Mouse (Mus musculus): ENCODE data around the gene Bag6. TPM values are rescaled to one million over a fixed set of nuclear protein-coding genes. Genes with fewer than 3 reads are reported as not detected.

Gene Bag6
- total and polyA plus RNA-seq, 3 experiments = 26.0 to 152 (median 73.0) TPM

DNA sequence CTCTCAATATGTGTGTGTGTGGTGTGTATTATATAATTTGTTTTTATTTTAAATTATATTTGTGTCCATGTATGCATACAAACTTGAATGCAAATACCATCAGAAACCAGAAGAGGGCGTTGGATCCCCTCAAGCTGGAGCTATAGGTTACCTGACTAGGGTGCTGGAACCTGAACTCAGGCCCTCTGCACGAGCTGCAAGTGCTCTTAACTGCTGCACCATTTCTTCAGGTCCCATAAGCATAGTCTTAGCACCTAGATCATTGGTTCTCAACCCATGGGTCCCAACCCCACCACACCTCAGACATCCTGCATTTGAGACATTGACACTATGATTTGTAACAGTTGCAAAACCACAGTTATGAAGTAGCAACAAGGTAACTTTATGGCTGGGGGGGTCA, 56.7 kb downstream of the Bag6 start:
- no peak overlapping the region for H3K4me2 ChIP-seq (ENCODE audit: insufficient read depth, low read depth, poor library complexity, severe bottlenecking)
- H3K9ac ChIP-seq (ENCODE audit: insufficient read depth, low read depth) = no peak overlapping the region
- no peak for DNase-seq (ENCODE audit: extremely low read depth)
- H3K27me3 ChIP-seq (replicated peaks) = no peaks in the 10 kb centered on the region
- H3K4me3 ChIP-seq (replicated peaks in 1 of 3; ENCODE audit: low read depth in 2 of 3, low read length in 2 of 3, poor library complexity in 1 of 3) = no peak overlapping the region
- peaks cover 31 to 51% of the 10 kb centered on the region in 2 experiments for H3K4me1 ChIP-seq (ENCODE audit: control insufficient read depth in 1 of 2, insufficient read depth in 2 of 2)
- in situ Hi-C loops (cut with MboI; ENCODE audit: low pct_ligation_motif_present, low pct_unique_long_range_greater_than_20kb, low sequenced_read_pairs) (no loop called here), dilution Hi-C loops (cut with MboI; ENCODE audit: extremely low pct_ligation_motif_present, extremely low pct_unique_long_range_greater_than_20kb, low sequenced_read_pairs) (no loop called here)
- H3K27ac ChIP-seq (ENCODE audit: insufficient read depth, low read depth) = no peak overlapping the region
- no peak for TF ChIP-seq BHLHE40 (IDR thresholded peaks at IDR 0.05; ENCODE audit: low read depth, low read length)
- TF ChIP-seq MYC (IDR thresholded peaks at IDR 0.05; ENCODE audit: low read depth, low read length) = no peak
- no peak for TF ChIP-seq GABPA (IDR thresholded peaks at IDR 0.05; ENCODE audit: insufficient replicate concordance, low read depth, low read length)
- TF ChIP-seq NELFE (IDR thresholded peaks at IDR 0.05; ENCODE audit: low read depth, low read length) = no peak
- TF ChIP-seq CTCF (conservative IDR thresholded peaks at IDR 0.05 in 1 of 2, IDR thresholded peaks at IDR 0.05 in 1 of 2; ENCODE audit: low read depth in 2 of 2, low read length in 2 of 2) = peak; percentile 9 to 27; a peak in 2 of 4 replicates
- no peaks in the 10 kb centered on the region; the same call in 1 of the 2 replicates for H3K79me2 ChIP-seq (replicated peaks; ENCODE audit: control insufficient read depth, extremely low read depth, insufficient read depth, poor library complexity, severe bottlenecking)
- no peaks in the 10 kb centered on the region for H3K9me3 ChIP-seq (replicated peaks; ENCODE audit: low read length)
- no peaks in the 10 kb centered on the region for H3K36me3 ChIP-seq (replicated peaks in 1 of 2; ENCODE audit: control insufficient read depth in 1 of 2, insufficient read depth in 1 of 2, low read length in 1 of 2)

DNA sequence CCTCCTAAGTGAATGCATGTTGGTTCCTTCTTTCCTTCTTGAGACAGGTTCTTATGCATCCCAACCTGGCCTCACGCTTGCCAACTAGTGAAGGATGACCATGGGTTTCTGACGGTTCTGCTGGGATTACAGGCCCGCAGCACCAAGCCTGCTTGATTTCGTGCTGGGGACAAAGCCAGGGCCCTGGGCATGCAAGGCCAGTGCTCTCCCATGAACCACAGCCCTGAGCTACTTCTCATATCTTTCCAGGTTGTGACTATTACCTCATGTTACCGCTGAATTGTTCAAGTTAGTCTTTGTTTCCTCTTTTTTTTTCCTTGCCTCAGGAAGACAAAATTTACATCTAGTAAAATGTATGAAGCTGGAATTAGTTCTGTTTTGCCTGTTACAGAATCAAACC, 57.9 kb downstream of the Bag6 start:
- H3K36me3 ChIP-seq (replicated peaks in 1 of 2; ENCODE audit: control insufficient read depth in 1 of 2, insufficient read depth in 1 of 2, low read length in 1 of 2) = no peaks in the 10 kb centered on the region
- TF ChIP-seq ZNF384 (IDR thresholded peaks at IDR 0.05; ENCODE audit: low read depth, low read length) (peak; percentile 82), TCF12 (IDR thresholded peaks at IDR 0.05; ENCODE audit: low read depth, low read length) (peak; percentile 16; the same call in 1 of the 2 replicates), USF2 (conservative IDR thresholded peaks at IDR 0.05; ENCODE audit: low read depth, low read length) (no peak), JUND (conservative IDR thresholded peaks at IDR 0.05; ENCODE audit: low read depth, low read length) (no peak), BHLHE40 (IDR thresholded peaks at IDR 0.05; ENCODE audit: low read depth, low read length) (peak; percentile 46; the same call in 1 of the 2 replicates), ETS1 (conservative IDR thresholded peaks at IDR 0.05; ENCODE audit: low read depth, low read length) (peak; percentile 36; the same call in 1 of the 2 replicates), TBP (conservative IDR thresholded peaks at IDR 0.05; ENCODE audit: low read depth, low read length) (peak; percentile 95), SIN3A (IDR thresholded peaks at IDR 0.05; ENCODE audit: low read length) (no peak), UBTF (IDR thresholded peaks at IDR 0.05; ENCODE audit: low read depth, low read length) (peak; percentile 93), RAD21 (IDR thresholded peaks at IDR 0.05; ENCODE audit: low read depth, low read length) (no peak), IRF4 (IDR thresholded peaks at IDR 0.05; ENCODE audit: low read depth, low read length) (peak; percentile 55; the same call in 1 of the 2 replicates), MYC (IDR thresholded peaks at IDR 0.05; ENCODE audit: low read depth, low read length) (0 out of 2 replicates have a peak, but pooled peaks have one; percentile 57), MEF2A (IDR thresholded peaks at IDR 0.05; ENCODE audit: borderline replicate concordance, low read depth, low read length) (peak; percentile 39; the same call in 1 of the 2 replicates), EP300 (IDR thresholded peaks at IDR 0.05; ENCODE audit: low read length) (peak; percentile 59)
- H3K79me2 ChIP-seq (replicated peaks; ENCODE audit: control insufficient read depth, extremely low read depth, insufficient read depth, poor library complexity, severe bottlenecking) = no peaks in the 10 kb centered on the region; the same call in 1 of the 2 replicates
- peaks cover 32 to 47% of the 10 kb centered on the region in 2 experiments for H3K4me1 ChIP-seq (ENCODE audit: control insufficient read depth in 1 of 2, insufficient read depth in 2 of 2)
- H3K27ac ChIP-seq (ENCODE audit: insufficient read depth, low read depth) = peak overlapping the region; percentile 96
- peak overlapping the region; percentile 87; the same call in 1 of the 2 replicates for H3K4me2 ChIP-seq (ENCODE audit: insufficient read depth, low read depth, poor library complexity, severe bottlenecking)
- no peak for DNase-seq (ENCODE audit: extremely low read depth)
- in situ Hi-C loops (cut with MboI; ENCODE audit: low pct_ligation_motif_present, low pct_unique_long_range_greater_than_20kb, low sequenced_read_pairs) = no loop called here
- peak overlapping the region; percentile 71; the same call in 1 of the 2 replicates for H3K9ac ChIP-seq (ENCODE audit: insufficient read depth, low read depth)
- H3K9me3 ChIP-seq (replicated peaks; ENCODE audit: low read length) = no peaks in the 10 kb centered on the region
- dilution Hi-C loops (cut with MboI; ENCODE audit: extremely low pct_ligation_motif_present, extremely low pct_unique_long_range_greater_than_20kb, low sequenced_read_pairs) = no loop called here
- H3K4me3 ChIP-seq (replicated peaks in 1 of 3; ENCODE audit: low read depth in 2 of 3, low read length in 2 of 3, poor library complexity in 1 of 3) = no peak overlapping the region
- no peaks in the 10 kb centered on the region for H3K27me3 ChIP-seq (replicated peaks)
